Mouse (Mus musculus) neural tube, embryonic 12.5 days (tissue): Measurements from ENCODE around the gene Slc7a14. TPM values are rescaled to one million over a fixed set of nuclear protein-coding genes. Genes with fewer than 3 reads are reported as not detected.
A peak's percentile ranks its signal among the peaks of the same experiment; 100 is the strongest.

Experiments used
- ATAC-seq: fragments of 200-750 bp; cut with Nextera tagmentation; 2 replicates; pipeline ENCODE4 v1.8.0; 2017; ENCODE audit warnings: low read depth, mild to moderate bottlenecking, moderate TSS enrichment, moderate library complexity; ENCODE audit not compliant: low FRiP score
- H3K27ac ChIP-seq: fragments of 300-500 bp; sonication (generic); 2 replicates; pipeline ENCODE4 v1.5.1; 2016
- H3K27me3 ChIP-seq: fragments of 300-500 bp; sonication (generic); replicated peaks from 2 replicates; pipeline ENCODE4 v1.6.1; 2016; ENCODE audit warnings: mild to moderate bottlenecking
- H3K36me3 ChIP-seq: fragments of 300-500 bp; sonication (generic); 2 replicates; pipeline ENCODE4 v1.6.1; 2016; ENCODE audit warnings: mild to moderate bottlenecking
- H3K4me1 ChIP-seq: fragments of 300-500 bp; sonication (generic); 2 replicates; pipeline ENCODE4 v1.6.1; 2016
- H3K4me2 ChIP-seq: fragments of 300-500 bp; sonication (generic); replicated peaks from 2 replicates; pipeline ENCODE4 v1.6.1; 2016; ENCODE audit warnings: mild to moderate bottlenecking
- H3K4me3 ChIP-seq: fragments of 300-500 bp; sonication (generic); 2 replicates; pipeline ENCODE4 v1.5.1; 2016
- H3K9ac ChIP-seq: fragments of 300-500 bp; sonication (generic); 2 replicates; pipeline ENCODE4 v1.6.1; 2016; ENCODE audit warnings: mild to moderate bottlenecking
- H3K9me3 ChIP-seq: fragments of 300-500 bp; sonication (generic); 2 replicates; pipeline ENCODE4 v1.6.1; 2016; ENCODE audit warnings: mild to moderate bottlenecking
- WGBS: fragments of 180-500 bp; shearing (Covaris S2); methylation state at CpG from one replicate; pipeline ENCODE4 v1.1.7; 2016; 5-methylcytosine and 5-hydroxymethylcytosine counted together
- polyA plus RNA-seq: library from polyadenylated mRNA; unstranded; fragments of >200 nt; fragmentation: Nextera tagmentation; extraction: Ambion mirVana; gene quantifications from 2 replicates; pipeline ENCODE4 v1.2.1, GENCODE M21; 2016

Gene Slc7a14
- polyA plus RNA-seq, 1 experiment from 2014 or later: 2.4 TPM

DNA sequence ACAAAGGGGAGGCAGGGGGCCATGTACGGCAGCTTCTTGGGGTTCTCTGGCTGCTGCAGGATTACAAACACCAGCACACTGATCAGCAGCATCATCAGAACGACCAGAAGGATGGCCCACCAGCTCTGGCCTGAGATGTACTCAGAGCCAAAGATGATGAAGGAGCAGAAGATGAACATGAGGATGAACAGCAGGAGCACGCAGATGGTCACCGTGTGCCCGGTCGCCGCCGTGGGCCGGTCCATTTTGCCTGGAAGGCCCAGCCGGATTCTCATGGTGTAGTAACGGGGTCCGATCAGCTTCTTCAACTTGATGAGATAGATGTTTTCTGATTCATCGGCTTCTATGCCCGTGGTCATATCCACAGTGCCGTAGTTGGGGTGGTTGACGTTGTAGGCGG, 86.6 kb downstream of the Slc7a14 start:
- H3K27ac ChIP-seq: no peak overlapping the region
- 93% methylated on average over 17 of the region's 17 CpGs for WGBS
- 0 out of 2 replicates have a peak, but pooled peaks cover 5% of the 10 kb centered on the region for H3K4me1 ChIP-seq
- no peaks in the 10 kb centered on the region for H3K27me3 ChIP-seq
- ATAC-seq: no peak
- H3K9ac ChIP-seq: no peak overlapping the region
- H3K4me3 ChIP-seq: no peak overlapping the region
- no peaks in the 10 kb centered on the region for H3K36me3 ChIP-seq
- H3K9me3 ChIP-seq: no peaks in the 10 kb centered on the region
- no peak overlapping the region for H3K4me2 ChIP-seq

DNA sequence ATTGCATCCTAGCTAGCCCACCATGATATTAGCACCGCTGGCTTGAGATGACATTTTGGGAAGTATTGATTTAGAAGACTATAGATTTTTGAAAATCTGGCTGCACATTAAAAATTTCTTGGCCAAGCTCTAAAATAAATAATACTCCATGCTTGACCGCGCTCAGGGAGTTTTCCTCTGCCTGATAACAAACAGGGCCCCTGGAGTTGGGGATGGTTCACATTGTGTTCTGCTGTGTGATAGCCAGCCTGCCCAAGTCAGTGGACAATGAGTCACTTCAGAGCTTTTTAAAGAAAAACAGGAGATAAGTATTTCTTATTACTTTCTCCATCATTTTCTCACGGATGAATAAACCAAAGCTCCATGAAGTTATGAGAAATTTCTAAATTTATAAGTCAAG, 90.1 kb downstream of the Slc7a14 start:
- Histone ChIP-seq H3K4me2 (no peak overlapping the region), H3K9me3 (no peaks in the 10 kb centered on the region), H3K36me3 (no peaks in the 10 kb centered on the region), H3K4me3 (no peak overlapping the region), H3K27ac (no peak overlapping the region), H3K27me3 (no peaks in the 10 kb centered on the region), H3K9ac (no peak overlapping the region), H3K4me1 (no peaks in the 10 kb centered on the region)
- ATAC-seq: no peak
- 93% methylated on average over 4 of the region's 4 CpGs for WGBS

DNA sequence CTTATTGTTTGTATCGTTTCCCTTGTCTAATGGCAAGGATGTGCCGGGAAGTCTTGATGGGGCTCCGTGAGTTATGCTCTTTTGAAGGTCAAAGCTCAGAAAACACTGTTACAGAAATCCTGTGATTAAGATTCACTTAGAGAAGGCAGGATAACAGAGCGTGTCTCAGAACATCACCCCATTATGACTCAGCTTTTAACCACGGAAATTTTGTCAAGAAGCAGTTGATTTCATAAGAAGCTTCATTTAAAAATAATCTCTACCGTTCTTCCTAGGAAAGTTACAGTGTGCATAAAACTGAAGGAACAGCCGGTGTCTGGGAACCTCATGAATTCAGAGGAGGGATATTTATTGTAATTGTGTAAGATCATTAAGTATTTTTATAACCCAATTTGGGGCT, 90.7 kb downstream of the Slc7a14 start:
- Histone ChIP-seq H3K36me3 (no peaks in the 10 kb centered on the region), H3K27ac (no peak overlapping the region), H3K9ac (no peak overlapping the region), H3K4me2 (no peak overlapping the region), H3K4me1 (no peaks in the 10 kb centered on the region), H3K9me3 (no peaks in the 10 kb centered on the region), H3K27me3 (no peaks in the 10 kb centered on the region), H3K4me3 (no peak overlapping the region)
- ATAC-seq: no peak
- WGBS: 88% methylated on average over 7 of the region's 7 CpGs

DNA sequence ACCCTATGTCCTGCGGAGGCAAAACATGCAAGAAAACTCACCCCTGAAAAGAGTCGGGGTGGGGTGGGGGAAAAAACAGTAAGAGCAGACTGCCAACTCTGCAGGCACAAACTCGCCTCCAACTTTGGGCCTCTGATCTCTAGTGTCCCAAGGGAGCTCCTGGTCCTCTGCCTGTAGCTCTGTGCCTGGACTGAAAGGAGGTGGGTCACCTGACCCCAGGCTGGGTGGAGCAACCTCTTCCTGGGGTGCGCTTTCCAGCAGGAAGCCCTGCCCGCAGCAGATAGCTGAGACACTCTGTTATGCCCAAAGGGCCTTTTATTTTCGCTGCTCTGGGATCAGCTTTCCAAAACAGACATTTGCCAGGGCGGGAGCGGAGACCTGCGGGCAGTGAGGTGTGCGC, 92.7 kb downstream of the Slc7a14 start:
- Histone ChIP-seq H3K27ac (no peak overlapping the region), H3K36me3 (no peaks in the 10 kb centered on the region), H3K4me2 (no peak overlapping the region), H3K4me1 (peaks cover 8% of the 10 kb centered on the region; the same call in 1 of the 2 replicates), H3K9ac (no peak overlapping the region), H3K4me3 (no peak overlapping the region), H3K27me3 (no peaks in the 10 kb centered on the region), H3K9me3 (no peaks in the 10 kb centered on the region)
- 77% methylated on average over 10 of the region's 10 CpGs for WGBS
- no peak for ATAC-seq

DNA sequence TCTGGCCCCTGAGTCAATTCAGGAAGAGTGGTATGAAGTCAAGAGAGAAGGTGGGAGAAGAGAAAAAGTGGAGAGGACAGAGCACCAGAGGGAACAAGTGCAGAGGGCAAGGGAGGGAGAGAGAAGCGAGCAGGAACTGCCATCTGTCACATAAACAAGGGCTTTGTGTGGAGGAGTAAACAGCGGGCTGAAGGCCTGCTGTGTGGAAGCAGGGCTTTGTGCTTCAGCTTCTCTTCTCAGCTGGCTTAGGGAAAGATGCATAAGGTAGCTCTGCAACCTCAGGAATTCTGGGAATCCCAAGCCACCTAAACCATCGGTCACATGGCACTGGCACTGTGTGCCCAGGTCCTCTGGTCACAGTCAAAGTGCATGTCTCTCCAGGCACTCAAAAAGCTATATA, 96.4 kb downstream of the Slc7a14 start:
- Histone ChIP-seq H3K9ac (no peak overlapping the region; the same call in 1 of the 2 replicates), H3K36me3 (no peaks in the 10 kb centered on the region), H3K4me2 (no peak overlapping the region), H3K27ac (no peak overlapping the region), H3K4me3 (no peak overlapping the region), H3K27me3 (no peaks in the 10 kb centered on the region), H3K9me3 (no peaks in the 10 kb centered on the region), H3K4me1 (peaks cover 13% of the 10 kb centered on the region)
- WGBS: 21% methylated on average over 3 of the region's 3 CpGs
- ATAC-seq: peak; percentile 26; the same call in 1 of the 2 replicates

DNA sequence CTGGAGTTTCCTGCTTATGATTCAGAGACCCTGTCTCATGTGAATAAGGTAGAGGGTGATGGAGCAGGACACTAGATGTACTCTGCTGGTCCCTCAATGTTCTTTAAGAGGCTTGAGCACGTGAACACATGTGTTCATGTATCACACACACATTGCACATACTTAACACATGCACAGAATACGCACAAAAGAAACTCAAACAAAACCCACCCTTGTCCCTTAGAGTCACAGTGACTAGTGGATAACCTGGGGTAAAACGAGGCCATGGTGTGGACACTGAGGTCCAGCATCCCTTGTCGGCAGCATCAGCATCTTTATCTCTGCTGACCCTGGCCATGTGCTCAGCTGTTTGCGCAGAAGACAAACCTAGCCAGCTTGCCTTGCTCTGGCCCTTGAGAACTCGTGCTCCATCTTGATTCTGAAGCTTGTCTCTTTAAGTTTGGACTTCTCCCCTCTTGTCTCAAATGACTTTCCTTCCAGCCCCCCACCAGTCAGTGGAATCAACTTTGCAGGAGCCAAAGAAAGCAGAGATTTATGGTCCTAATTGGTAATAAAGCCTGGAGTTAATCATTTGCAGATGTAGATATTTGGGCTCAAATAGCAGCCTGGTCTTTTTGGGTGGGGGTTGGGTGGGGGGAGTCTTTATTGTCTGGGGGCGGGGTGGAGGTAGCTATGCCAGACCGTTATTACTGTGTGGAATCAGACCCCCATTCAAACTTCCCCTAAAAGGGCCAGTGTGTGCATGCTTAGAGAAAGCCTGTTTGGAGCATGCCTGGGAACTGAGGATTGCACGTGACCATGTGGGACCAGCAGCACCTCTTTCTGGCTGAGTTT, 97.8 kb downstream of the Slc7a14 start:
- Histone ChIP-seq H3K9ac (no peak overlapping the region), H3K36me3 (no peaks in the 10 kb centered on the region), H3K4me3 (no peak overlapping the region), H3K4me1 (peaks cover 17% of the 10 kb centered on the region), H3K27me3 (no peaks in the 10 kb centered on the region), H3K9me3 (no peaks in the 10 kb centered on the region), H3K4me2 (no peak overlapping the region), H3K27ac (no peak overlapping the region)
- 33% methylated on average over 9 of the region's 9 CpGs for WGBS
- ATAC-seq: peak; percentile 39; the same call in 1 of the 2 replicates

DNA sequence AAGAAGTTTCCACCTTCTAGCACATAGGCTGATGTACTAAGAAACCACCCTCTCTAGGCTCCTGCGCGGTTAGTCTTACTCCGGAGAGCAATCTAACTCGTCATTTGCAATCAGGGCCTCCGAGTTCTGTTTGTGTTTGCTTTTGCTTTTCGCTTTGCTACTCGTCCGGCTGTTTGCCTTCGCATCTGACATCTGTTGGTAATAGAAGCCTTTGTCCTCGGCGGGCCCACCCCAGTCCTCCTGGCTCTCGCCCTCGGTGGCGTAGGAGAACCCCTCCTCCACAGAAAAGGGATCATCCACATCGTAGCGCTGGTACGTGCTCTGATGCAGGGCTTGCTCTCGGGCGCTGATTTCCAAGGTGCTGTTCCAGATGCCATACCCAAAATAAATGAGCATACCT, 101.2 kb downstream of the Slc7a14 start:
- ATAC-seq: no peak
- Histone ChIP-seq H3K9me3 (no peaks in the 10 kb centered on the region), H3K36me3 (no peaks in the 10 kb centered on the region), H3K4me2 (peak overlapping the region; percentile 51), H3K27ac (no peak overlapping the region), H3K27me3 (no peaks in the 10 kb centered on the region), H3K9ac (no peak overlapping the region), H3K4me3 (no peak overlapping the region), H3K4me1 (peaks cover 17% of the 10 kb centered on the region)
- 6% methylated on average over 19 of the region's 19 CpGs for WGBS

DNA sequence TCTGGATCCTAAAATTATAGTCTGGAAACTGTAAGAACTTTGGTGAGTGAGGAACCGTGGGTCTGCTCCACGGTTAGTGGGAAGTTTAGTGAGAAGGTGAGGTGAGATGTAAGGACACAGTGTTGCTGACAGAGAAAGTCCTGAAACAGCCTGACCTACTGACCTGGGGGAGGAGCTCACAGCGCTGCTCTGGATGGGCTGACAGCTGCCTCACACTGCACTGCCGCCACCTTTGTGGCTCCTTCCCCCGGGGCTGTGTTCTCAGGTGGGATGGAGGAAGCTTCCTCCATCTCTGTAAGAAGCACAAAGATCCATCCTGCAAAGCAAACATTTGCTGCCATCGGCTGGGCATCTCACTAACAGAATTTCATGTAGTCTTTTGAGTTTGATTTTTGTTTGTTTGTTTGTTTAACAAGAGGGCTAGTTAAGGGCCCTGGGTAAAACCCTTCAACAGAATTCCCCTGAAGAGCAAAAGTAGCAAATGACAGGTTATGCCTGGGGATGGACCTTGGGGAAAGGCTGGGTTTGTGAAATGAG, 101.7 kb downstream of the Slc7a14 start:
- no peak for ATAC-seq

DNA sequence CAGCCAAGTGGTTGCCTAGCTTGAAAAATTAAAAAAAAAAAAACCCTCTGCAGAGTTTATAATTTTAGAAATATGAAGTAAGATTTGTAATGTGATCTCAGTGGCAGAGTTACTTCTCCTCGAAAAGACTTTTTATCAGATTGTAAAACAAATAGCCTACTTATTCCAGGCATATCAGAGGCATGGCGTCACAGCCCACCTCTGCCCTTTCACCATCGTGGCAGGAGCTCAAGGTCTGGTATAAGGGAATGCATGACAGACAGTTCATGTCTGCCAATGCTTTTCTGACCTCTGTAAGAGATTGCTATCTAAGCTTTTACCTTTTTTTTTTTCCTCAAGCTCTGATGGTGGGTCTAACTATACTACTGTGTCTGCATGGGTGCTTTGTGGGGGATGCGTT, 102.1 kb downstream of the Slc7a14 start:
- Histone ChIP-seq H3K4me3 (no peak overlapping the region), H3K27me3 (no peaks in the 10 kb centered on the region), H3K4me1 (peaks cover 13% of the 10 kb centered on the region), H3K9ac (no peak overlapping the region), H3K36me3 (no peaks in the 10 kb centered on the region), H3K4me2 (no peak overlapping the region), H3K27ac (no peak overlapping the region), H3K9me3 (no peaks in the 10 kb centered on the region)
- WGBS: 82% methylated on average over 4 of the region's 4 CpGs
- no peak for ATAC-seq

More for the DNA sequence above, 101.7 kb downstream of the Slc7a14 start:
- Histone ChIP-seq H3K27ac (no peak overlapping the region), H3K4me1 (peaks cover 17% of the 10 kb centered on the region), H3K9me3 (no peaks in the 10 kb centered on the region), H3K27me3 (no peaks in the 10 kb centered on the region), H3K4me2 (peak overlapping the region; percentile 51; the same call in 1 of the 2 replicates), H3K4me3 (no peak overlapping the region), H3K36me3 (no peaks in the 10 kb centered on the region), H3K9ac (no peak overlapping the region)
- 12% methylated on average over 6 of the region's 6 CpGs for WGBS

DNA sequence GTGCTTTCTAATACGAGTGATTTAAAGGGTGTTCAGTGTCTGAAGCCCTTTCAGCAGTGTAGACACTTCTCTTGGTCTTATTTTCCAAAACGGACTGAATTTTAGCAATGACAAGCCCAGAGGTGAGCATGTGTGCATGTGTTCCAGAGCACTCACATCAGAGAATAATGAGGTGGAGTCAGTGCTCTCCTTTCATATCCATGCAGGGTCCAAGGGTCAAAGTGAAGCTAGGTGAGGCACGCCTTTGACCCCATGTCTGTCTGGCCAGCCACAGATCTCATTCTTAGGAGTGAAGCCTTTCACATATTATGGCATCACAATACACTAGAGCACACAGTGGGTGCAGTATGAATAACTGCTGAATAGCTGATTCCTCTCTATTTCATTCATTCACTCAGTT, 105.0 kb downstream of the Slc7a14 start:
- ATAC-seq: no peak
- H3K4me1 ChIP-seq: peaks cover 10% of the 10 kb centered on the region; the same call in 1 of the 2 replicates
- H3K9me3 ChIP-seq: no peaks in the 10 kb centered on the region
- H3K36me3 ChIP-seq: no peaks in the 10 kb centered on the region
- no peak overlapping the region for H3K4me3 ChIP-seq
- H3K27me3 ChIP-seq: no peaks in the 10 kb centered on the region
- no peak overlapping the region for H3K27ac ChIP-seq
- 81% methylated on average over 3 of the region's 3 CpGs for WGBS
- no peak overlapping the region for H3K4me2 ChIP-seq
- no peak overlapping the region for H3K9ac ChIP-seq

DNA sequence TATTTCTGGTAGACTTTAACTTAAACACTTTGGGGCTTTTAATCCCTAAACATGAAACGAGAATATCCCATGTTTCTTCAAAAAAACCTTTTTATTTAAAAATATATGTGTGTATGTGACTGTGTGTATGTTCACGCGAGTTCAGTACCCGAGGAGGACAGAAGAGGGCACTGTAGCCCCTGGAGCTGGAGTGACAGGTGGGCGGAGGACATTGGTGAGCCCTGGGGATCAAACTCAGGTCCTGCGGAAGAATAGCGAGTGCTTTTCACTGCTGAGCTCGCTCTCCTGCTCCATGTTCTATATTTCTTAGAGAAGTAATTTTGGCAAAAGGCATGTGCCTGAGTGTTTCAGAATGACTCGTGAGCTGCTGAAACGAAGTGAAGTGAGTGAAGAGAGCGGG, 106.2 kb downstream of the Slc7a14 start:
- H3K36me3 ChIP-seq: no peaks in the 10 kb centered on the region
- no peak overlapping the region for H3K9ac ChIP-seq
- no peaks in the 10 kb centered on the region for H3K9me3 ChIP-seq
- H3K27ac ChIP-seq: no peak overlapping the region
- no peaks in the 10 kb centered on the region for H3K27me3 ChIP-seq
- H3K4me1 ChIP-seq: 0 out of 2 replicates have a peak, but pooled peaks cover 5% of the 10 kb centered on the region
- 92% methylated on average over 11 of the region's 11 CpGs for WGBS
- no peak for ATAC-seq
- H3K4me2 ChIP-seq: no peak overlapping the region
- H3K4me3 ChIP-seq: no peak overlapping the region

DNA sequence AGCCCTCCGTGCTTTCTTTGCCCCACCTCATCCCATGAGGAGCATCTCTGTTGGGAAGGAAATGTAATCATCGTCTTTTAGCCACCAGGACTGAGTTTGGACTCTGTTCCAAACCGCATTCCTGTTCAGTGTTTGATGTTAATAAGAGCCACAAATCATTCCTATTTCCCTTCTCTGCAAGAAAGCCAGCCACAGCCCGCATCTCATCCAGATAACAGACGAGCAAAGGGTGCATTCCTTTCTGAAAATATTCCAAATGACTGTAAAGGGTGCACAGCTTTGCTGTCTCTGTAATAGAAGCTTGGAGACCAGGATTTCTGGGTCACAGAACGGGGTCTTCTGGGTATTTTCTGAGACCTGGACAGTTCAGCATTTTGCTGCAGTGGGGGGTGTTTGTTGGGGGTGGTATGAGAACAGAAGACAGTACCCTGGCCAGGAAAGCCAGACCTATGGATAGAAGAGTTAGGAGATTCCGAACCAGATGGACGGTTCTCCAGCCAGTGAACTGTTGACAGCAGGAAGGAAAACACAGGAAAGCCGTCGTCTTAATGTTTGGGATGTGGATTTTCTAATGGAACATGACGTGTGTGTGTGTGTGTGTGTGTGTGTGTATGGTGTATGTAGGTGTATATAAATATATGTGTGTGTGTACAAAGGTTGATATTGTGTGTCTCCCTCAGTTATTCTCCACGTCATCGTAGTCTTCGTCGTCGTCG, 110.9 kb downstream of the Slc7a14 start:
- 82% methylated on average over 17 of the region's 17 CpGs for WGBS
- H3K9ac ChIP-seq: no peak overlapping the region
- no peak for ATAC-seq
- H3K4me3 ChIP-seq: no peak overlapping the region
- H3K4me1 ChIP-seq: no peaks in the 10 kb centered on the region
- H3K9me3 ChIP-seq: no peaks in the 10 kb centered on the region
- no peak overlapping the region for H3K4me2 ChIP-seq
- H3K27me3 ChIP-seq: no peaks in the 10 kb centered on the region
- H3K27ac ChIP-seq: no peak overlapping the region
- no peaks in the 10 kb centered on the region for H3K36me3 ChIP-seq
